Mouse (Mus musculus) cerebellum, postnatal 14 days (tissue): Measurements from ENCODE around the gene Jag1.

Experiments used
- DNase-seq, 2 experiments: peaks; one replicate each; pipeline ENCODE4 v3.0.0; 2021; ENCODE audit warnings: mixed read lengths in 2 of 2

The Jag1 gene

DNA sequence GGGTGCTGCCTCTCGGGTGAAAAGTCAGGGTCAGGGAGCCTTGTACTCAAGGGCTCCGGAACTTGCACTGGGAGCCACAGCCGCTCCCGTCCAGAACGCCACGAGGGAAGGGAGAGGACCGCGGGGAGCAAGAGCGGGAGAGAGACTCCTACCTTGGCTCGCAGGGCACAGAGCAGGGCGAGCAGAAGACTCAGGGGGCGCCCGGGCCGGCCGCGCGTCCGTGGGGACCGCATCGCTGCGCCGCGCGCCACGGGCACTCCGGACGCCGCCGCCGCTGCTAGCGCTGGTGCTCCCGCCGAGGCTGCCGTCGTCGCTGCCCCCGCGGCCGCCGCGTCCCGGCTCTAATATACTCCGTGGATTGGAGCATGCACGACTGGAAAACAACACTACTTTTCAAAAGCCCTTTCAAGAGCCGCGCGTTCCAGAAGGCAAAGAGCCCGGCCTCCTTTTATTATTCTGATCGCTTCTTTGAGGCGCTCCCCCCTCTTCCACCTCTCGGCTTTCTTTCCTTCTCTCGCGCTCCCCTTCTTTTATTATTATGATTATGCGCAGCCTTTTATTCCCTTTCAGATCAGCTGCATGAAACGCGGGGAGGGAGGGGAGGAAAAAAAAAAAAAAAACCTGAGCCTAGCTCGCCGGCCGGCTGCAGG, at the start of gene Jag1:
Gene Jag1, minus strand, starts transcription at position 620 of the 650 bp plus-strand sequence.
- DNase-seq, result peak; percentile 28 to 38

DNA sequence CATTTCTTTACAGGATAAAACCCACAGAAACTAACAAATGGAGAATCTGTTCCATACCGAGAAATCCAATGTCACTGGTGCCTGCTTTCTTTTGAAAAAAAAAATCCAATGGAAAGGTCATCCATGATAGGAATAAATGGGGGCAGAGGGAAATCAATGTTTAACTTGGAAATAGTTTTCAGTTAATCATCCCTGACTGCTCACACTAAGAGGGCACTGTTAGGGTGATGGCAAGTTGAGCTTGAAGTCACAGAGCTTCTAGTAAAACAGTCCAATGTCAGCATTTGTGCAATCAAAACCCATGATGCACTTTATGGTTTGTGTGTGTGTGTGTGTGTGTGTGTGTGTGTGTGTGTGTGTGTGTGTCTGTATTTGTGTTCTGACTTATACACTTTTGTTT, 39.6 kb upstream of the Jag1 start:
- no peak for DNase-seq

DNA sequence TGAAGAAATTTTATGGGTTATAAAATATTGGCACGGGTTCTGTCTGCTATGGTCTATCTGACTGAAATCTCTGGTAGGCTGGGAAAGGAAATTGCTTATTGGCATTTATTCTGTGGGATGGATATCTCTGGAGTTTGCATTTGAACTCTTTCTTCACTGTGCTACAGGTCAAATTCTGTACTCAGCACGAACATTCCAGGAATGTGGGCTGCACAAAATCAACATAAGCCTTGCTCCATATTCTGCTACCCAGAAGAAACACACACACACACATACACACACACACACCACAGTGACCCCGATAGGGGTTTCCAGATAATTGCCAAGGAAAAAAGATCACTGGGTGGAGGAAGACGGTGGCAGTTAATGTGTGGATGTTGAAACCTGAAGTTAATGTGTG, 37.4 kb upstream of the Jag1 start:
- no peak for DNase-seq

DNA sequence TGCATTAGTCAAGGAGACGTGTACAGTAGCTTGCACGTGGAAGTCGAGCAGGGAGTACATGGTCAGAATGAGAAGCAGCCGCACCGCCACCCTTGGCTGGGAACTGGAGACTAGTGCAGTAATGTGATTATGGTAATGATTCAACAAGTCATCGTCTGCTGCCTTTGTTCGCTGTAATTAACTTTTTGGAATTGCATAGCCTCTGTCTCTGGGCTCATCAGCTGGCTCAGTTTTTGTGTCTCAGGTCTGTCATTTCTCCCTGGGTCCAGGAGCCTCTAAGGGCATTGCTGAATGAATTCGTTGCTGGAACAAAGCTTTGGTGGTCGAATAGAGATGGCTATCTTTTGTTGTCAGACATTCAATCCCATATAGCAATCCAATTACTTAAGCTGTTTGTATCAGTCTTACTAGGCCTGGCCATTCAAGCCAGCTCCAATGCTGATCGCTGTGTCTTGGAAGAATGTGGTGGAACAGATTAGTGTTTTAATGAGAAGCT, 36.8 kb upstream of the Jag1 start:
- no peak for DNase-seq

DNA sequence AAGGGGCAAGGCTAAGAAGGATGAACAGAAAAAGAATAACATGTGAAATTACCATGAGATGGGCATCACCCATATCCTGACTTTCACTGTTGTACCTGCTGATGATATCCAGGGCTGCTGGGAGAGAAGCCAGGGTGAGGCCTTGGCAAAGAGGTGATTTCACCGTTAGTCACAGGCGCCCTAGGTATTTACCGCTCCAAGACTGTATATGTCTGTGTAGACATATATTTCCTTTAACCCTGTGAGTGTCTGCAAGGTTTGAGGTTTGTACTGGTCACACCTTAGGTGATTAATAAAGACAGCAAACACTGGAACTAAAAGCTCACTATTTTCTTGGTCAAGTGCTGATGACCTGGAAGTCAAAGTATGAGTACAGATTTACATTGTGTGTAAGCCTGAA, 34.5 kb upstream of the Jag1 start:
- no peak for DNase-seq

DNA sequence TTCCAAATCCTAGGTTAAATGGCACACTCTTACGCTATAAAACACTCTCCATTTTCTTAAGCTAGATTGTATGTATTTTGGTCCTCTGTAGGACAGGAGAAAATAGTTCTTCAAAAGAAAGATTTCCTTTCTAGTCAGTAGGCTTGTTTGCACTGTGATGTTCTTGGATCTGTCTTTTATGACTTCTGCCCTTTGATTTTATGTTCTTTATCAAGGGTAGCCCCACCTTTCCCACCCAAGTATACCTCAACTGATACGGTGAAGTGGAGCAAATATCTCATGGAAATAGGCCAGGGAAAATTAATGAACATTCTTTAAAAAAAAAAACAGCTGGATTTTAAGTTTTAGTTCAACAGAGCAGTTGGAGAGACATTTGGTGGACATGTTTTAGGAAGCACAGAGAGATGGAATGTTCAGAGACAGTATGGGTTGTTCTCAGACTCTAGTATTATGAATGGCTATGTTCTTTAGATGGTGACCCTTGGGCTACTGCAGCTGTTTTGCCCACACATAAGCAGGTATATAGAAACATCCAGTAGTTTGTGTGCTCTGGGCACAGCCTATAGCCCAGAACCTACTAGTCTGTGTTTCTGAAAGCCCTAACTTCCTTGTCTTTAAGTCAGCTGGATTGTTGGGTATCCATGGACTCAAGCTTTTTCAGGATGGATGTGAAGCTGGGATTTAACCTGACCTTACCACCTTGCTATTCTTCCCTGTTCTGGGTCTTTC, 30.7 kb upstream of the Jag1 start:
- no peak for DNase-seq

DNA sequence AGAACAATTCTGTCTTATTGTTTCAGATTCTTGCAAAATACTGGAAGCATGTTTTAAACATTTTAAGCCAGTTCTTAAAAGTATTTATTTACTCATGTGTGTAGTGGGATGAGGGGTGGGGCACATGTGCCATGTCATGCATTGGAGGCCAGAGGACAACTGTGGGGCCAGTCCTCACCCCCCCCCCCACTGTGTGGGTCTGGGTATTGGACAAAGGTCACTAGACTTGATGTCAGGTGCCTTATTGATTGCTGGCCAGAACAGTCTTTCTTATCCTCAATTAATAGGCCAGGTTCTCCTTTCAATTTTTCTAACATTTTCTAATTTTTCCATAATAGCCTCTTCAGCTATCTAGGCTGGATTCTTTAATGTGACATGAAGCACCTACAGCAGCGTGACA, 21.6 kb upstream of the Jag1 start:
- no peak for DNase-seq

DNA sequence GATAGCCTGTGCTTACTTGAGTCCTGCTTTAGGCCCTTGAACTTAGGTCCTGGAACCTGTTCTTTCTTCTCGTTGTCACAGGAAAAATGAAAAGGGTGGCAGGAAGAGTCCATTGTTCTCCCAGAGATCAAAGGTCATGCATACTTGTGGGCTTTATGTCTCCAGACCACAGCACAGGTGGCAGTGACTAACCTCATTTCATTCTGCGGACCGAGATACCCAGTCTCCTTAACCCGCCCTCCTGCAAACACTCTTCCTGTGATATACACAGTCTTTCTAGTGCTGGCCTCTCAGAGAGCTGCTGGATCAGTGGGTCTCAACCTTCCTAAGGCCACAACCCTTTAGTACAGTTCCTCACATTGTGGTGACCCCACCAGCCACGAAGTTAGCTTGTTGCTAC, 17.6 kb upstream of the Jag1 start:
- DNase-seq, result no peak

DNA sequence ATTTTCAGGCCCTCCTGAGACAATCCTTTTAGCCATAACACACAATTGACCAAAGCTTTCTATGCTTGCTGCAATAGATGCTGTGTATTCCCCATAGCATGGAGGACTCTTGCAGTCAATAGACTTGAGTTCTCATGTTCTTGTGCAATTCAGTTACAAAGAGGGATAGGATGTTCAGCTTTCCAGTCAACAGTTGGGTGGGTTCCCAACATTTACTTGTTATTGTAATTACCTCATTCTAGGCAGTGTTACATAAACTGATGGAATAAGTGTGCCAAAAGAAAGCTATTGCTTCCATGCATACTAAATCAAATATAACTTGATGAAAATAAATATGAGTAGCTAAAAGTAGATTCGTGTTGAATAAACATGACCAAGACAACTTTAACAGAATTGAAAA, 8.4 kb upstream of the Jag1 start:
- DNase-seq, result no peak

DNA sequence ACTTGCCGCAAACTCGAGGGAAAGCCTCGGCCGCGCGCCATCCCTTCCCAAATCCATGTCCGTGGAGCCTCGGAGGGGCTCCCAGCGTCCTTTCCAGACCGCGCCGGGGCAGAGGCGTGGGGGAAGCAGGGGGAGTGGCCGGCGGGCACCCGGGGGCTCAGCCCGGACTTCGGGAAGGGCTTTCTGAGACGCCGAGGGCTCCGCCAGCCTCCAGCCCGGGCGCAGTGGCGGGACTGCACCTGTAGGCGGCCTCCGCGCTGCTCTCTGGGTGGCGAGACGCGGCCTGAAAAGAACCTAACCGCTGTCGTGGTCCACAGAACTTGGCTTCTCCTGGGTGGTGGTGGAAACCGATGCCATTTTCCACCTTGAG, 862 bp upstream of the Jag1 start:
- DNase-seq, result peak; percentile 70 to 77

DNA sequence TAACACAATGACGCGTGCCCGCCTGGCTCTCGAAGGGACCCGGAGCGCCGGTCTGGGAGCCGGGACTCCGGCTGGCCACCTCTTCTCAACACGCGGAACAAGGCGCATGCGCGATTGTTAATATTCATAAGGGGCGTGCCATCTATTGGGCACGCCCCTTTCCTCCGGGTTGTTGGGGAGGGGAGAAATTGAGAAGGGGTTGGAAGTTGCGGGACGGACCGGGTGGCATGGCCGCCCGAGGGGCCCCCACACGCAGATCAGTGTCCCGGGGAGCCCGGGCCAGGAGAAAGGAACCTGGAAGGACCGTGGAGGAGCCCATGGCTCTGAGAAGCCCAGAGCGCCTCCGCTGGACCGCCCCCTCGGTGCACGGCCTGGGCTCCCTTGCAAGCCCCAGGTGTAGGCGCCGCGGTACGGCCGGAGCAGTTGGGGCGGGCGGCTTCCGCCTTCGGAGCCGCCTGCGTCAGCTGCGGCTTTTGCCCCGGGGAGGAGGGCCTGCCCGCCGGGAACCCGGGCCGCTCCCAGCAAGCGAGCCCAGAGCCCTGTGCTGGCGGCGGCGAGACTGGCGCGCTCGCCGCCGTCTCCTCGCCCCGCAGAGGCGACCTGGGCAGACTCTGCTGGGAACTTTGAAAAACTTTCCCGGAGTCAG, 354 bp upstream of the Jag1 start:
- peak; percentile 78 to 86 for DNase-seq

DNA sequence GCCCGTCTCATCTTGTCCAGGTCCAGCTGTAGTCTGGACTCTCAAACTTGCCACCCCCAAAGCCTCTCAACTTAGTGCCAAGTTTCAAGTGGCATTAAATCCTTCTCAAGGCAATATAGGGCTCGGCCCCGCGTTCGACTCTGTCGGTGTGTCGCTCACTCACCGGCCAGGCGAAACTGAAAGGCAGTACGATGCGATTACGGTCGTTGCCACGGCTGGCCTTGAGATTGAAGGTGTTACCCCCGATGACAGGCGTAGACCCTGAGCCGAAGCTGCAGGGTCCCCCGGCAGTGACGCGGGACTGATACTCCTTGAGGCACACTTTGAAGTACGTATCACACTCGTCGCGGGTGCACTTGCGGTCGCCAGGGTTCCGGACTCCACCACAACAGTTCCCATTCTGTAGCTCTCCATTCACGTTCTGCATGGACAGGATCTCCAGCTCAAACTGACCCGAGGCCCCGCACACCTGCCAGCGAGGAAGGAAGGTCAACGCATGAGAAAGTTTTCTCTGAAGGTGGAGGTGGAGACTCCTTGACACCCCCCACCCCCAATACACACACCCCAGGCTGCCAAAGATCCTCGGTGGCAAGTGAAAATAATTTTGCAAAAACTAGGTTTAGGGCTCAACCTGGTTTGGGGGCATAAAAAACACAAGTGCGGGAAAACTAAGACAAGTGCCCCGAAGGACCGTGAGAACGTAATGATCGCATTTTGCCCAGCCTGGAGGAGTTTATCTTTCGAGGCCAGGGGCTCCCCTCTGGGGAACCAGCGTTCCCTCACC, 1.0 kb downstream of the Jag1 start:
- DNase-seq, result peak in 1 of 2 experiments; percentile 14

DNA sequence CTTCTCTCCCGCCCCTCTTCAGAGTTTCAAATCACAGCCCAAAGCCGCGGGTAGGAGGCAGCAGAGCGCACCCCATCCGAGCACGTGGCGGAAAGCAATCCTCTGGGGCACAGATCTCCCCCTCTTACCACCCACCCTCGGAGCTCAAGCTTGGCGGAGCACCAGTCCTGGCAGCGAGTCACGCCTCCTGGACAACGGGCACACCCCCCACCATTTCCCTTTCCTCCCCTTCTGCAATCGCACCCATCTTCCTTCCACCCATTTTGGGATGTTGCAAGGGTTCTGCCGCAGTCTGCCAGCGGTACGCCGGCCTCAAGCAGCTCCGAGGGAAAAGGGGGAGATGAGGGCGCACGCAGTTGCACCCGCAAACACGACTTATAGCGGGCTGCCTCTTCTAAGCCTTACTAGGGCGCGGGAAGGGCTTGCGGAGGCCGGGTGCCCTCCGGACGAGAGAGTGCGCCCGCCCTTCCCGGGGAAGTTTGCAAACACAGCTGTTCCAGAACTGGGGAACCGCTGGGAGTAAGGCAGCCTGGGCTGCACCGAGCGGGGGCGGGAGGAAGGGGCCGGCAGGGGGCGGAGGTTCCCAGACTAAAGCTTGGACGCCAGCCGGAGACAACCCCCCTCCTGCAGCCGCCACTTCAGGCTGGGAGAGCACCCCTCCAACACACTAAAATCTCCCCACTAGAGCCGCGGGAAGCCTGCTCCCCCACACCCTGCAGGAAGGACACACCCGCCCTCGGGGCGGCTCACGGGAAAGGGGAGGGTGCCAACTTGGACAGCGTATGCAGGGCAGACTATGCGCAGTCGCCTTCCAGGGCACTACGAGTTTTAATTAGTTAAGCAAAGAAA, 2.0 kb downstream of the Jag1 start:
- DNase-seq, result peak; percentile 62 to 72

DNA sequence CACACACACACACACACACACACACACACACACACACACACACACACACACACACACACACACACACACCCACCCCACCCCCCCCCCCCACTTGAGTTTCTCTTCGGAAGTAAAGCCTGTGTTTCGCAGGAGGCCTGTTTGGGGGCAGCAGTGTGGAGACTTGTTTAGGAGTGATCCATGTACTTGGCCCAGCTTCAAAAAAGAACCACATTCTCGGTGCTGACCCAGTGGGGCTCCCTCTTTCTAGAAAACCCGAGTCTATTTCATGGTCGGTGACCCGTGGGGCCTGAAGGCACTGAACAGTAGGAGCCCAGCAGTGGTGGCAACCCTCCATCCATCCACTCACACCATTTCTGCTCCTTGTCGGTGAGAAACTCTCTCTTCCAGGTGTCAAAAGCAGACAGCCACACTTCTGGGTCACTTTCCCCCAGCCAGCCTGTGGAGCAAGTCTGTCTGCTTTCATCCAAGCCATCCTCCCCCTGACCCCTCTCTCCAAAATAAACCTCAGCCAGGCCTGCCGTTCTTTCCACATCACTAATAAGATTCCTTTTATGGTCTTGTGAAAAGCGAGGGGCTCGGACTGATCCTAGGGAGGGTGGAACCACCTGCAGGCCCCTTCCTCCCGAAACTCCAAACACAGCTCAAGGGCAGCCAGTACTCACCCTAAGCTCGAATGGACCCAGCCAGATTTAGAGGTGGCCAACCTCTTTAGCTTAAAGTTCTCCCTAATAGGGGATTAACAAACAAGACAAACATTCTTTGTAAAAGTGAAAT, 3.0 kb downstream of the Jag1 start:
- no peak for DNase-seq

DNA sequence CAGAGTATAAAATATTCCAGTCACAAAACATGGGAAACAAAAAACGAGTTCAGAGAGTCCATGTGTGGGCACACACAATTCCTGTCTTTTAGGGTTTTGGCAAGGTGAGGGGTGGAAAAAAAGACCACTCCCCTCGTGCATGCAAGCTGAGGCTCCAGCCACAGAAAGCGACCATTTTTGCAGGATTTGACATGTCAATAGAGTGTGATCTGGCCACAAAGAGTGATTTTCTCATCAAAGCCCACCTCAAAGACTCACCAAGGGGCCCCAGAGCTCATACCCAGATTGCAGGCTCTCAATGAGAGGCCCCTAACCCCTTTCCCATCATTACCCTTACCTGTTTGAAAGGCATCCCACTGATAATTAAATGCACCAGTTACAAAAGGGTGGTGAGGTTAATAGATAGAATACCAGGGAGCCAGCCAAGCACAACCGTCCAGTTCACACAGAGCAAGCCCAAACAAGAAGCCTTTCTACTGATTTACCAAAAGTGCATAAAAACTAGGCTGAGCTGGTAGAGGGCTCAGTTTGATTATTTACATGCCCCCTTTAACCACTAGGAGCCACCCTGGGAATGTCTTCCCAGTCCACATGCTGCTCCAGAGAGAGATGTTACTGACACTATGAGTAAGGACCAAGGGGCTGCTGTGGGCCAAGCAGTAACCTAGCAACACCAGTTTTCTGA, 6.1 kb downstream of the Jag1 start:
- DNase-seq, result no peak

DNA sequence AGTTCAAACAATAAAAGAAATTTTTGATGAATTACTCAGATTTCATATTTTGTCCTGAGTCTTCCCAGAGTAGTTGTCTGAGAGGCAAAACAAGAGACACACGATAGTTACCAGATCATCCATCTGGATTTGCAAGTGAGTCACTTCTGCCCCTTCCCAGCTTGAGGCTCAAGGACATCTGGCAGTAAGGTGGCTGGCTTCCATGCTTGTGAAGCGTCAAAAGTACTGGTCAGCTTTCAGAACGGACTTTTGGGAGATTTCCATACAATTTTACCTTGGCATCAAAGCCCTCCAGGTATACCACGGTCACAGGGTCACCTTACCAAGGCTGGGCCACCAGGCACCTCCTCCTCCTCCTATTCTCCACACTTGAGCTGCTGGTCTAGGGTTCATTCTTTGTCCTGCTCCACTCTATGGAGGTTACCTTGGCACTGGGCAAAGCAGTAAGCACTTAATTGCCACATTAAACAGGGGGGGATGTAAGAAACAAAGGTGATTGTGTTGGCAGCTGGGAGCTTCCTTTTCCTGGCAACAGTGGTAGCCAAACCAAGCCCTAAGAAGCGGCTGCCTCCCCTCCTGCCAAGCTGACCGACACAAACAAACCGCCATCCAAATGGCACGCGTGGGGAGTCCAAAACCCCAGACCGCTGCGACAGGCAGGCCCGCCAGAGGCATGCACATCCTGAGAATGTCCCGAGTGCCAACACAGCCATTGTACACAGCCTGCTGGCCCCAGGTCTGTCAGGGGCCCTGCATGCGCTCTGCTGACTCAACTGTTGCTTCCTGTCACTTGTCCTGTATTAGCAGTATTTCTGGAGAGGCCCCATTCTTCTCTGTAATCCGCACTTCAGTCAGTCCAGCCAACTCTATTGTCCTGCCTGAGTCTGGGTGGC, 6.9 kb downstream of the Jag1 start:
- peak; percentile 28 to 30 for DNase-seq

DNA sequence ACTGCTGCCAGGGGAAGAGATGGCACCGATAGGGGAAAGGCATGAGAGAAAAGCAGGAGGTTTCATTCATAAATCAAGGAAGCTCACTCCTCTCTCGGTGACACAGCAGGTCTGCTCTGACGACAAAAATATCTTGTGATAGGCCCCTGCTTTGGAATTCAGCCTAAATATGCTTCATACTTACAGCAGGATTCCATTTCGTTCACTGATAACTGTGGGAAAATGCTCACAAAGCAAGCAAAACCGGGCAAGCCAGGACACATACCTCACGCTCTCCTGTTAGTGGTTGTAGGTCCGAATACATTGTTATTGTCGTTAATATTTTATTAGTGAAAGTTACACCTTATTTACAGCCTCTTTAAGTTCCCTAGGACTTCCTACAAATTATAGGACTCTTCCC, 8.5 kb downstream of the Jag1 start:
- no peak for DNase-seq

DNA sequence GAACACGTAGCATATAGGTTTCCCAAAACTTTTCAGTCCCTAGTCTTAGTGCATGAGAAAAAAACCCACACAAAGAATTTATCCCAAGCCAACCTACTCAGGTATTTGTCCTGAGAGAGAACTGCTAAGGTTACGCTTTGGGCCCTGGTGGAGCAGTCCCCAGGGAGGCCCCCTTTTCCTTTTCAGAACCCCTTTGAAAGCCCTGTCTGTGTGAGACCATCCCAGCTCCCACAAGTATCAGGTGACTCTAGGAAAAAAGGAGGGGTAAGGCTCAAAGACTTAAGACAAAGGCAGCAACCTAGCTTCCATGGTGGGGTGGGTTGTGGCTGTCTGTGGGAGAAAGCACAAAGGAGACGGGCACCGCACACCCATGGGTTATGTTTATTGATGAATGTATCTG, 9.2 kb downstream of the Jag1 start:
- DNase-seq, result no peak

DNA sequence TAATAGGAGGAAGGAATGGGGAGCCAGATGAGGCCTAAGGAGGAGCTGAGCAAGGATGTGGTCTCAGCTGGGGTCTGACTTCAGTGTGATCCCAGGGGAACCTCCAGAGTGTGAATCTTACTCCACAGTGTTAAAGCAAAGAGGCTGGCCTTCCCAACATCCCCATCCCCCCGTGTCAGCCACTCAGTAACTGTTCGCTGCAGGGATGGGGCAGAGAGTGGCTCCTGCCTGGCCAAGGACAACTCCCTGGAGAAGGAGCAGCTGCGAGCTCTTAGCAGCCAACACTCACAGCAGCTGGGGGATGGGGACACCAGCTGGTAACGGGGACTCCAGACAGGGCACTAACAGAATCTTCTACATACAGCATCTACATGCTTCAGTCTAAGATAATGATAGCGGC, 15.4 kb downstream of the Jag1 start:
- no peak for DNase-seq

DNA sequence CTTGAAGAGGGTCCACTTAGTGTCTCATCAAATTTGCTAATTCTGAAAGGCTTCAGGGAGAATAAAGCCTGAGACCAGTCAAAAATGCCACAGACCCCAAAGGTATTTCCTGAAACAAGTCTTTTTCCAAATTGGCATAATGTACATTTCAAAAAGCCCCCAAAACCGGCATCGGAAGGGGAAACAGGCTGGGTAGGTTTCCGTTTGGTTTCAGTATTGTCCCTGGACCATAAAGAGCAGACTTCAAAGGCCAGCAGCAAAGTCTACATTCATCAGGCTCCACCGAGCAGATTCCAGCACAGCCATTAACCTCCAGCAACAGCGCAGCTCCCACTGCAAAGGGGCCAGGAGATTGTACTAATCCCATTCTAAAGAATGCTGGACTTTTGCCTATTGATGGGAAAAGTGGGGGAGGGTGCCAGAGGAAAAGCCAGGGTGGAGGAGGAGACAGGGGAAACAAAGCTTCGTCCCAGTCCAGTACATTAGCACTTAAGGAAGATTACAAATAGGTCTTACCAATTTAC, 17.2 kb downstream of the Jag1 start:
- DNase-seq, result no peak
